Mouse (Mus musculus) limb, embryonic 12.5 days (tissue): ENCODE measurements around the gene Zdhhc13. TPM values are rescaled to one million over a fixed set of nuclear protein-coding genes. Genes with fewer than 3 reads are reported as not detected.

ENCODE experiments used
- ATAC-seq: fragments of 200-750 bp; cut with Nextera tagmentation; 2 replicates; pipeline ENCODE4 v1.8.0; 2017; ENCODE audit warnings: low read depth, moderate TSS enrichment; ENCODE audit not compliant: insufficient number of reproducible peaks, insufficient read depth, low FRiP score, low TSS enrichment
- H3K27ac ChIP-seq: fragments of 300-500 bp; sonication (generic); 2 replicates; pipeline ENCODE4 v1.5.1; 2016; ENCODE audit warnings: mild to moderate bottlenecking, moderate library complexity
- H3K27me3 ChIP-seq: fragments of 300-500 bp; sonication (generic); 2 replicates; pipeline ENCODE4 v1.6.1; 2016; ENCODE audit warnings: mild to moderate bottlenecking, moderate library complexity
- H3K36me3 ChIP-seq: fragments of 300-500 bp; sonication (generic); 2 replicates; pipeline ENCODE4 v1.6.1; 2016; ENCODE audit warnings: mild to moderate bottlenecking, moderate library complexity
- H3K4me1 ChIP-seq: fragments of 300-500 bp; sonication (generic); replicated peaks from 2 replicates; pipeline ENCODE4 v1.6.1; 2016
- H3K4me2 ChIP-seq: fragments of 300-500 bp; sonication (generic); 2 replicates; pipeline ENCODE4 v1.6.1; 2016; ENCODE audit warnings: mild to moderate bottlenecking, moderate library complexity
- H3K4me3 ChIP-seq: fragments of 300-500 bp; sonication (generic); replicated peaks from 2 replicates; pipeline ENCODE4 v1.5.1; 2016; ENCODE audit warnings: mild to moderate bottlenecking
- H3K9ac ChIP-seq: fragments of 300-500 bp; sonication (generic); replicated peaks from 2 replicates; pipeline ENCODE4 v1.6.1; 2016; ENCODE audit warnings: mild to moderate bottlenecking, moderate library complexity
- H3K9me3 ChIP-seq: fragments of 300-500 bp; sonication (generic); 2 replicates; pipeline ENCODE4 v1.6.1; 2016; ENCODE audit warnings: mild to moderate bottlenecking, moderate library complexity
- WGBS: fragments of 180-500 bp; shearing (Covaris S2); methylation state at CpG from one replicate; pipeline ENCODE4 v1.1.7; 2016; 5-methylcytosine and 5-hydroxymethylcytosine counted together
- polyA plus RNA-seq: library from polyadenylated mRNA; unstranded; fragments of >200 nt; fragmentation: Nextera tagmentation; extraction: Ambion mirVana; gene quantifications from 2 replicates; pipeline ENCODE4 v1.2.1, GENCODE M21; 2016

Gene Zdhhc13
- 29.6 TPM in 2 replicates for polyA plus RNA-seq

GRCm38 (mm10) chr7:48788851-48789572, at the start of gene Zdhhc13:
TSS of gene Zdhhc13 (plus strand) at chr7:48789003.
- peak within 1 kb of the TSS; percentile 77 for H3K27ac ChIP-seq
- ATAC-seq: peak; percentile 100

GRCm38 (mm10) chr7:48749298-48750163, 39.3 kb upstream of the Zdhhc13 start:
- WGBS: 2% methylated on average over 24 of the region's 24 CpGs
- H3K36me3 ChIP-seq: no peaks in the 10 kb centered on the region
- H3K27me3 ChIP-seq: no peaks in the 10 kb centered on the region
- no peaks in the 10 kb centered on the region for H3K9me3 ChIP-seq
- peak overlapping the region; percentile 35 for H3K4me3 ChIP-seq
- H3K4me1 ChIP-seq: 0 out of 2 replicates have a peak, but pooled peaks cover 2% of the 10 kb centered on the region
- peak; percentile 84 for ATAC-seq
- no peak overlapping the region for H3K27ac ChIP-seq
- peak overlapping the region; percentile 80 for H3K4me2 ChIP-seq
- peak overlapping the region; percentile 37; the same call in 1 of the 2 replicates for H3K9ac ChIP-seq

More at GRCm38 (mm10) chr7:48788851-48789572, at the start of gene Zdhhc13:
- Histone ChIP-seq H3K9ac (peak within 1 kb of the TSS; percentile 79), H3K4me3 (peak within 1 kb of the TSS; percentile 73), H3K4me2 (peak within 1 kb of the TSS; percentile 71), H3K4me1 (peaks cover 10% of the 10 kb centered on the region; the same call in 1 of the 2 replicates), H3K27me3 (no peaks in the 10 kb centered on the region), H3K9me3 (no peaks in the 10 kb centered on the region), H3K36me3 (no peaks in the 10 kb centered on the region; the same call in 1 of the 2 replicates)
- WGBS: under 1% methylated on average over 57 of the region's 57 CpGs

- ATAC-seq: no peak
- H3K4me3 ChIP-seq: no peak overlapping the region
- 58% methylated on average over 8 of the region's 8 CpGs for WGBS
Observed at GRCm38 (mm10) chr7:48750164-48750809, 38.5 kb upstream of the Zdhhc13 start.

GRCm38 (mm10) chr7:48751222-48751621, 37.6 kb upstream of the Zdhhc13 start:
- 0 out of 2 replicates have a peak, but pooled peaks cover 2% of the 10 kb centered on the region for H3K4me1 ChIP-seq
- H3K9ac ChIP-seq: no peak overlapping the region
- ATAC-seq: no peak
- H3K4me3 ChIP-seq: no peak overlapping the region
- no peak overlapping the region for H3K27ac ChIP-seq
- H3K4me2 ChIP-seq: no peak overlapping the region
- H3K27me3 ChIP-seq: no peaks in the 10 kb centered on the region
- no peaks in the 10 kb centered on the region for H3K36me3 ChIP-seq
- no peaks in the 10 kb centered on the region for H3K9me3 ChIP-seq
- WGBS: 82% methylated on average over 5 of the region's 5 CpGs

More at GRCm38 (mm10) chr7:48750164-48750809, 38.5 kb upstream of the Zdhhc13 start:
- Histone ChIP-seq H3K9me3 (no peaks in the 10 kb centered on the region), H3K27ac (no peak overlapping the region), H3K4me1 (0 out of 2 replicates have a peak, but pooled peaks cover 2% of the 10 kb centered on the region), H3K9ac (no peak overlapping the region), H3K4me2 (peak overlapping the region; percentile 80), H3K27me3 (no peaks in the 10 kb centered on the region), H3K36me3 (no peaks in the 10 kb centered on the region)

- ATAC-seq: no peak
- H3K9ac ChIP-seq: no peak overlapping the region
- no peak overlapping the region for H3K27ac ChIP-seq
- H3K4me3 ChIP-seq: no peak overlapping the region
- H3K27me3 ChIP-seq: no peaks in the 10 kb centered on the region
- no peaks in the 10 kb centered on the region for H3K36me3 ChIP-seq
- H3K4me1 ChIP-seq: peaks cover 2% of the 10 kb centered on the region; the same call in 1 of the 2 replicates
- no peak overlapping the region for H3K4me2 ChIP-seq
- H3K9me3 ChIP-seq: no peaks in the 10 kb centered on the region
- WGBS: 81% methylated on average over 3 of the region's 3 CpGs
Observed at GRCm38 (mm10) chr7:48754415-48754974, 34.3 kb upstream of the Zdhhc13 start.

GRCm38 (mm10) chr7:48755825-48756224, 33.0 kb upstream of the Zdhhc13 start:
- H3K9me3 ChIP-seq: no peaks in the 10 kb centered on the region
- H3K4me2 ChIP-seq: no peak overlapping the region
- no peaks in the 10 kb centered on the region for H3K27me3 ChIP-seq
- 78% methylated on average over 3 of the region's 3 CpGs for WGBS
- no peaks in the 10 kb centered on the region for H3K36me3 ChIP-seq
- no peak overlapping the region for H3K9ac ChIP-seq
- no peak overlapping the region for H3K4me3 ChIP-seq
- ATAC-seq: no peak
- no peaks in the 10 kb centered on the region; the same call in 1 of the 2 replicates for H3K4me1 ChIP-seq
- no peak overlapping the region for H3K27ac ChIP-seq

- Histone ChIP-seq H3K9ac (no peak overlapping the region), H3K27me3 (no peaks in the 10 kb centered on the region), H3K36me3 (no peaks in the 10 kb centered on the region), H3K4me1 (no peaks in the 10 kb centered on the region; the same call in 1 of the 2 replicates), H3K27ac (no peak overlapping the region), H3K9me3 (no peaks in the 10 kb centered on the region), H3K4me2 (no peak overlapping the region), H3K4me3 (no peak overlapping the region)
- 94% methylated on average over 4 of the region's 4 CpGs for whole genome bisulfite sequencing
- no peak for ATAC-seq
Observed at GRCm38 (mm10) chr7:48756306-48756931, 32.4 kb upstream of the Zdhhc13 start.

- Histone ChIP-seq H3K27me3 (no peaks in the 10 kb centered on the region), H3K4me2 (no peak overlapping the region), H3K4me3 (no peak overlapping the region), H3K9ac (no peak overlapping the region), H3K4me1 (no peaks in the 10 kb centered on the region; the same call in 1 of the 2 replicates), H3K36me3 (no peaks in the 10 kb centered on the region), H3K27ac (no peak overlapping the region), H3K9me3 (no peaks in the 10 kb centered on the region)
- no peak for ATAC-seq
- WGBS: 68% methylated on average over 1 of the region's 1 CpGs
Observed at GRCm38 (mm10) chr7:48758083-48758482, 30.7 kb upstream of the Zdhhc13 start.

- no peak for ATAC-seq
- Histone ChIP-seq H3K9ac (no peak overlapping the region), H3K27ac (no peak overlapping the region), H3K36me3 (no peaks in the 10 kb centered on the region), H3K27me3 (no peaks in the 10 kb centered on the region), H3K4me2 (no peak overlapping the region), H3K4me1 (no peaks in the 10 kb centered on the region; the same call in 1 of the 2 replicates), H3K4me3 (no peak overlapping the region), H3K9me3 (no peaks in the 10 kb centered on the region)
- 94% methylated on average over 1 of the region's 1 CpGs for WGBS
Observed at GRCm38 (mm10) chr7:48760789-48761188, 28.0 kb upstream of the Zdhhc13 start.

- no peaks in the 10 kb centered on the region; the same call in 1 of the 2 replicates for H3K4me1 ChIP-seq
- H3K9me3 ChIP-seq: no peaks in the 10 kb centered on the region
- WGBS: 55% methylated on average over 1 of the region's 1 CpGs
- no peak for ATAC-seq
- no peak overlapping the region for H3K27ac ChIP-seq
- H3K9ac ChIP-seq: no peak overlapping the region
- no peaks in the 10 kb centered on the region for H3K36me3 ChIP-seq
- no peaks in the 10 kb centered on the region for H3K27me3 ChIP-seq
- no peak overlapping the region for H3K4me2 ChIP-seq
- H3K4me3 ChIP-seq: no peak overlapping the region
Observed at GRCm38 (mm10) chr7:48762289-48762688, 26.5 kb upstream of the Zdhhc13 start.
